Comparison of ENCODE assay signal across 8 mouse cellular contexts in genomic region chr3:68493170-68493585, GRCm38 (mm10).
A peak's percentile ranks its signal among the peaks of the same experiment; 100 is the strongest.
DNase-seq lines count a peak whose midpoint lies in the region; ATAC-seq lines count a peak whose summit lies in the region.

No protein-coding gene starts in this region.

- no peaks in the 10 kb centered on the region; the same call in 1 of the 2 replicates for H3K27me3 ChIP-seq in forebrain, embryonic 11.5 days (ENCODE audit: control insufficient read depth, insufficient read depth, low read length)
- peaks cover 11% of the 10 kb centered on the region; the same call in 1 of the 2 replicates for H3K27me3 ChIP-seq in hindbrain, embryonic 13.5 days
- H3K27me3 ChIP-seq in midbrain, embryonic 16.5 days (ENCODE audit: control insufficient read depth, insufficient read depth, low read depth, low read length), result no peaks in the 10 kb centered on the region

- H3K4me1 ChIP-seq in forebrain, embryonic 11.5 days (replicated peaks; ENCODE audit: control insufficient read depth, insufficient read depth, low read length), result peaks cover 7% of the 10 kb centered on the region; the same call in 1 of the 2 replicates
- H3K4me1 ChIP-seq in hindbrain, embryonic 13.5 days (replicated peaks), result peaks cover 39% of the 10 kb centered on the region
- H3K4me1 ChIP-seq in midbrain, embryonic 16.5 days (ENCODE audit: control insufficient read depth, insufficient read depth, low read length), result peaks cover 13% of the 10 kb centered on the region

- H3K9ac ChIP-seq in forebrain, embryonic 11.5 days (ENCODE audit: low read length), result peak overlapping the region; percentile 74
- peak overlapping the region; percentile 88 for H3K9ac ChIP-seq in hindbrain, embryonic 13.5 days
- H3K9ac ChIP-seq in midbrain, embryonic 16.5 days (ENCODE audit: low read depth, low read length), result peak overlapping the region; percentile 78

- peak overlapping the region; percentile 43 for H3K27ac ChIP-seq in forebrain, embryonic 11.5 days (ENCODE audit: low read depth, low read length)
- peak overlapping the region; percentile 86 for H3K27ac ChIP-seq in hindbrain, embryonic 13.5 days
- H3K27ac ChIP-seq in midbrain, embryonic 16.5 days (ENCODE audit: low read length), result peak overlapping the region; percentile 77

- H3K36me3 ChIP-seq in forebrain, embryonic 11.5 days (ENCODE audit: control insufficient read depth, insufficient read depth, low read length), result no peaks in the 10 kb centered on the region
- H3K36me3 ChIP-seq in hindbrain, embryonic 13.5 days, result no peaks in the 10 kb centered on the region
- no peaks in the 10 kb centered on the region for H3K36me3 ChIP-seq in midbrain, embryonic 16.5 days (ENCODE audit: control insufficient read depth, insufficient read depth, low read length)

- WGBS in forebrain, embryonic 11.5 days, result under 1% methylated on average over 12 of the region's 12 CpGs
- under 1% methylated on average over 12 of the region's 12 CpGs for WGBS in hindbrain, embryonic 13.5 days
- WGBS in midbrain, embryonic 16.5 days, result 2% methylated on average over 12 of the region's 12 CpGs

- no peaks in the 10 kb centered on the region for H3K9me3 ChIP-seq in forebrain, embryonic 11.5 days (ENCODE audit: control insufficient read depth, low read length)
- no peaks in the 10 kb centered on the region for H3K9me3 ChIP-seq in hindbrain, embryonic 13.5 days
- no peaks in the 10 kb centered on the region for H3K9me3 ChIP-seq in midbrain, embryonic 16.5 days (replicated peaks; ENCODE audit: control insufficient read depth, low read length, poor library complexity, severe bottlenecking)

- H3K4me3 ChIP-seq in forebrain, embryonic 11.5 days (ENCODE audit: low read depth, low read length), result peak overlapping the region; percentile 61
- H3K4me3 ChIP-seq in hindbrain, embryonic 13.5 days, result peak overlapping the region; percentile 72
- H3K4me3 ChIP-seq in midbrain, embryonic 16.5 days (ENCODE audit: low read depth, low read length), result peak overlapping the region; percentile 54

- ATAC-seq in forebrain, embryonic 11.5 days (replicated peaks; ENCODE audit: low FRiP score), result no peak; the same call in none of the 2 replicates
- ATAC-seq in hindbrain, embryonic 13.5 days (ENCODE audit: low FRiP score), result peak; percentile 1
- peak; percentile 9 for ATAC-seq in midbrain, embryonic 16.5 days

- H3K4me2 ChIP-seq in forebrain, embryonic 11.5 days (ENCODE audit: low read depth, low read length, severe bottlenecking), result peak overlapping the region; percentile 97
- peak overlapping the region; percentile 91 for H3K4me2 ChIP-seq in hindbrain, embryonic 13.5 days
- H3K4me2 ChIP-seq in midbrain, embryonic 16.5 days (ENCODE audit: low read length), result peak overlapping the region; percentile 99

- DNase-seq in 416B (ENCODE audit: low read depth) (peak; percentile 78), WW6 (ENCODE audit: low read depth, low spot score) (peak; percentile 70), liver (peak; percentile 17)
- peak; percentile 69 for DNase-seq in forebrain, embryonic 11.5 days (ENCODE audit: low spot score)
- no peak for DNase-seq in spleen, adult 12 weeks (ENCODE audit: low spot score)
- DNase-seq in frontal cortex, postnatal 36 days (ENCODE audit: low spot score in 2 of 2), result no peak

Comparison
In these comparisons a context has a peak if more than half of its experiments do, and no peak if none do; other contexts are left out.
1. DNase-seq: peak in 416B (single experiment), WW6 (single experiment), forebrain, embryonic 11.5 days (single experiment) and liver (single experiment); none in spleen, adult 12 weeks (single experiment) and frontal cortex, postnatal 36 days (0 of 2).
2. Peak in every context shown above with its lines, with median percentiles within 50 percentile points of each other: H3K27ac ChIP-seq, H3K4me2 ChIP-seq, H3K4me3 ChIP-seq and H3K9ac ChIP-seq.